Mouse (Mus musculus) spleen, adult 2 months (tissue): ENCODE data around the gene Klc1.

Experiments
- CTCF ChIP-seq: fragments of 200-500 bp; IDR thresholded peaks from 2 replicates; pipeline ENCODE4 v1.5.1; 2011; ENCODE audit warnings: mild to moderate bottlenecking, inconsistent platforms; ENCODE audit not compliant: insufficient read depth, insufficient read length, insufficient replicate concordance; ENCODE audit errors: extremely low read depth
- POLR2A ChIP-seq: fragments of 200-500 bp; IDR thresholded peaks from 2 replicates; pipeline ENCODE4 v1.6.1; 2011; ENCODE audit warnings: low read depth, low read length, inconsistent platforms

GRCm38 (mm10) chr12:111848300-111848798, 89.7 kb downstream of the Klc1 start:
- TF ChIP-seq CTCF (no peak), POLR2A (no peak)
